Mouse (Mus musculus) midbrain, embryonic 14.5 days (tissue): ENCODE results near the gene Glb1l. TPM values are rescaled to one million over a fixed set of nuclear protein-coding genes. Genes with fewer than 3 reads are reported as not detected.
A peak's percentile ranks its signal among the peaks of the same experiment; 100 is the strongest.
"Not testable (repeated sequence)": the region's sequence is repeated elsewhere in the genome, so short reads cannot be mapped to it uniquely, and the experiment has no call there.

Experiments
- ATAC-seq: fragments of 200-750 bp; cut with Nextera tagmentation; 2 replicates; pipeline ENCODE4 v1.8.0; 2017; ENCODE audit warnings: moderate number of reproducible peaks, moderate library complexity; ENCODE audit not compliant: low FRiP score, low TSS enrichment
- DNase-seq: peaks from one replicate; pipeline ENCODE4 v3.0.0-alpha.2; 2015
- H3K27ac ChIP-seq: fragments of 300-500 bp; sonication (generic); replicated peaks from 2 replicates; pipeline ENCODE4 v1.5.1; 2014; ENCODE audit warnings: mild to moderate bottlenecking, low read depth, low read length, moderate library complexity
- H3K27me3 ChIP-seq: fragments of 300-500 bp; sonication (generic); 2 replicates; pipeline ENCODE4 v1.6.1; 2014; ENCODE audit warnings: low read length, control low read depth, mixed read lengths; ENCODE audit not compliant: control insufficient read depth, insufficient read depth
- H3K36me3 ChIP-seq: fragments of 300-500 bp; sonication (generic); 2 replicates; pipeline ENCODE4 v1.6.1; 2014; ENCODE audit warnings: low read length, control low read depth; ENCODE audit not compliant: control insufficient read depth, insufficient read depth
- H3K4me1 ChIP-seq: fragments of 300-500 bp; sonication (generic); 2 replicates; pipeline ENCODE4 v1.6.1; 2014; ENCODE audit warnings: mild to moderate bottlenecking, antibody characterized with exemption, low read length, control low read depth; ENCODE audit not compliant: control insufficient read depth, insufficient read depth
- H3K4me2 ChIP-seq: fragments of 300-500 bp; sonication (generic); 2 replicates; pipeline ENCODE4 v1.6.1; 2014; ENCODE audit warnings: mild to moderate bottlenecking, low read length, moderate library complexity
- H3K4me3 ChIP-seq: fragments of 300-500 bp; sonication (generic); replicated peaks from 2 replicates; pipeline ENCODE4 v1.5.1; 2014; ENCODE audit warnings: low read depth, low read length
- H3K9ac ChIP-seq: fragments of 300-500 bp; sonication (generic); replicated peaks from 2 replicates; pipeline ENCODE4 v1.6.1; 2014; ENCODE audit warnings: mild to moderate bottlenecking, low read length, moderate library complexity
- H3K9me3 ChIP-seq: fragments of 300-500 bp; sonication (generic); 2 replicates; pipeline ENCODE4 v1.6.1; 2016; ENCODE audit warnings: low read length, control low read depth, mixed read lengths; ENCODE audit not compliant: control insufficient read depth
- WGBS: fragments of 180-500 bp; shearing (Covaris S2); extraction: QIAGEN DNeasy Blood & Tissue Kit; methylation state at CpG from one replicate; pipeline ENCODE4 v1.1.7; 2014; 5-methylcytosine and 5-hydroxymethylcytosine counted together
- polyA plus RNA-seq: library from polyadenylated mRNA; unstranded; fragments of >200 nt; fragmentation: Nextera tagmentation; extraction: Ambion mirVana; gene quantifications from 2 replicates; pipeline ENCODE4 v1.2.1, GENCODE M21; 2014

The Glb1l gene
- polyA plus RNA-seq, 1 experiment from 2014 or later: 24.2 TPM

GRCm38 (mm10) chr1:75236117-75237050, 25.8 kb upstream of the Glb1l start, which contains the start of gene Dnajb2:
Gene Dnajb2 (plus strand): TSS chr1:75236406.
- Histone ChIP-seq H3K4me2 (peak within 1 kb of the TSS; percentile 94), H3K4me3 (peak within 1 kb of the TSS; percentile 68), H3K36me3 (peaks cover 14% of the 10 kb centered on the region), H3K27ac (peak within 1 kb of the TSS; percentile 85), H3K4me1 (peaks cover 8% of the 10 kb centered on the region; the same call in 1 of the 2 replicates), H3K9ac (peak within 1 kb of the TSS; percentile 86), H3K27me3 (no peaks in the 10 kb centered on the region), H3K9me3 (no peaks in the 10 kb centered on the region)
- under 1% methylated on average over 64 of the region's 64 CpGs for WGBS
- ATAC-seq (peak; percentile 88), DNase-seq (peak; percentile 83)

DNA sequence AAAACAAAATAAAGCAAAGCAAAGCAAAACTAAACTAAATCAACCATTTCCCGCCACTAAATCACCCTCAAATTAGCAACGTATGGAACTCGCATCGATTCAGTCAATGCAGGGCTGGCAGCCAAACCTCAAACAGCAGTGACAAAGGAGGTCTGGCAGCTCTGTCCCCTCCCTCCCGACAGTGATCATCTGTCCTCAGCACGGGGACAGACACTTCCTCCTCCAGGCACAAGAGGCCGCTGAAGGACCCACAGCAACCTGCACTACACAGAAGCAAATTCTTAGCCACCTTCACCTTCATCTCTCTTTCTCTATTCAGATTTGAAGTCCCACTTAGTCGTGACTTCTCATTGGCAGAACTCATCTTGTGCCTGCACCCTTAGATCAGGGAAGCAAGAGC, 24.0 kb upstream of the Glb1l start:
- Histone ChIP-seq H3K4me2 (peak overlapping the region; percentile 20; the same call in 1 of the 2 replicates), H3K36me3 (peaks cover 4% of the 10 kb centered on the region; the same call in 1 of the 2 replicates), H3K27me3 (no peaks in the 10 kb centered on the region), H3K4me3 (no peak overlapping the region), H3K9ac (no peak overlapping the region), H3K27ac (no peak overlapping the region), H3K4me1 (peaks cover 8% of the 10 kb centered on the region; the same call in 1 of the 2 replicates), H3K9me3 (no peaks in the 10 kb centered on the region)
- ATAC-seq: peak; percentile 79; the same call in 1 of the 2 replicates
- WGBS: under 1% methylated on average over 8 of the region's 8 CpGs
- peak; percentile 82 for DNase-seq

GRCm38 (mm10) chr1:75232489-75232888, 21.9 kb upstream of the Glb1l start:
- not testable (repeated sequence) for H3K9me3 ChIP-seq, H3K27me3 ChIP-seq, H3K9ac ChIP-seq, DNase-seq, H3K4me2 ChIP-seq, H3K27ac ChIP-seq, H3K36me3 ChIP-seq, H3K4me3 ChIP-seq, H3K4me1 ChIP-seq, ATAC-seq
- 72% methylated on average over 4 of the region's 4 CpGs for WGBS

GRCm38 (mm10) chr1:75231664-75232152, 21.1 kb upstream of the Glb1l start, which contains the start of gene A630095N17Rik:
Gene A630095N17Rik (minus strand): TSS chr1:75232102.
- Histone ChIP-seq H3K36me3 (no peaks in the 10 kb centered on the region), H3K4me2 (no peak within 1 kb of the TSS), H3K4me3 (no peak within 1 kb of the TSS), H3K4me1 (no peaks in the 10 kb centered on the region), H3K27ac (no peak within 1 kb of the TSS), H3K9ac (no peak within 1 kb of the TSS), H3K27me3 (no peaks in the 10 kb centered on the region), H3K9me3 (no peaks in the 10 kb centered on the region)
- 83% methylated on average over 5 of the region's 5 CpGs for WGBS
- ATAC-seq (no peak), DNase-seq (no peak)

DNA sequence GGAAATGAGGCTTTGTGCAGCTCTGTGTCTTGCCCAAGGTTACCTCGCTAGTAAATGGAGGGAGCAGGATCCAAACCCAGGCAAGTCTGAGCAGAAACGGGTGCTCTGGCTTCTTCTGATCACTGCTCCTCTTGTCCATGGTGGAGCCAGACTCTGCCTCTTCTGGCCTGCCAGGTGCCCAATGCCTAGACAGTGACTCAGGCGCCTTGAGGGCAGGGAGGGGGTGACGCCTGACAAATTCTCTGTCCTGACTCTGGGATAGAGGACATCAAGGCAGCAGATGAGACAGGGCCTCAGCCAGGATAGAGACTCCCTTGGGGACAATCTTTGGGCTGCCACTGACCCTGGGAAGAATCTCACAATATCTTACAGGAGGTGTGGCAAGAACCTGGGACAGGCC, 20.6 kb upstream of the Glb1l start:
- Histone ChIP-seq H3K9me3 (no peaks in the 10 kb centered on the region), H3K27ac (no peak overlapping the region), H3K36me3 (no peaks in the 10 kb centered on the region), H3K4me2 (no peak overlapping the region), H3K27me3 (no peaks in the 10 kb centered on the region), H3K4me3 (no peak overlapping the region), H3K9ac (no peak overlapping the region), H3K4me1 (no peaks in the 10 kb centered on the region)
- 78% methylated on average over 4 of the region's 4 CpGs for WGBS
- no peak for ATAC-seq
- no peak for DNase-seq

DNA sequence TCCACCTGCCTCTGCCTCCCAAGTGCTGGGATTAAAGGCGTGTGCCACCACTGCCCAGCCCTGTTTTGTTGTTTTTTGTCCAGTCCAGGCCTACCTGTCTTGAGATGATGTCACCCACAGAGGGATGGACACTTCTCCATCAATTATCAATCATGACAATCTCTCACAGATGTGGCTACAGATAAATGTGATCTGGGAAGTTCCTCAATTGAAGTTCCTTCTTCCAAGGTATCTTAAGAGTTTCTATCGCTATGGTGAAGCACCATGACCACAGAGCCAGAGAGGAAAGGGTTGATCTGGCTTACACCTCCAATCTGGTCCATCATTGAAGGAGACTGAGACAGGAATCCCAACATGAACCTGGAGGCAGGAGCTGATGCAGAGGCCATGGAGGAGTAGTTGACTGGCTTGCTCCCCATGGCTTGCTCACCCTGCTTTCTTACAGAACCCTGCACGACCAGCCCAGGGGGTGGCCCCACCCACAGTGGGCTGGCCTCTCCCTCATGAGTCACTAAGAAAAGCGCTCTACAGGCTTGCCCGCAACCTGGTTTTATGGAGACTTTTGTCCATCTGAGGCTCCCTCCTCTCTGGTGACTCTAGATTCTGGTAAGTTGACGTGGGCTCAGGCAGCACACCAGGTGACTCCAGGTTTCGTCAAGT, 19.9 kb upstream of the Glb1l start:
- Histone ChIP-seq H3K27ac (no peak overlapping the region), H3K4me2 (no peak overlapping the region), H3K9ac (no peak overlapping the region), H3K4me3 (no peak overlapping the region), H3K9me3 (no peaks in the 10 kb centered on the region), H3K36me3 (no peaks in the 10 kb centered on the region), H3K4me1 (no peaks in the 10 kb centered on the region), H3K27me3 (no peaks in the 10 kb centered on the region)
- DNase-seq: no peak
- ATAC-seq: no peak
- WGBS: 75% methylated on average over 7 of the region's 7 CpGs

DNA sequence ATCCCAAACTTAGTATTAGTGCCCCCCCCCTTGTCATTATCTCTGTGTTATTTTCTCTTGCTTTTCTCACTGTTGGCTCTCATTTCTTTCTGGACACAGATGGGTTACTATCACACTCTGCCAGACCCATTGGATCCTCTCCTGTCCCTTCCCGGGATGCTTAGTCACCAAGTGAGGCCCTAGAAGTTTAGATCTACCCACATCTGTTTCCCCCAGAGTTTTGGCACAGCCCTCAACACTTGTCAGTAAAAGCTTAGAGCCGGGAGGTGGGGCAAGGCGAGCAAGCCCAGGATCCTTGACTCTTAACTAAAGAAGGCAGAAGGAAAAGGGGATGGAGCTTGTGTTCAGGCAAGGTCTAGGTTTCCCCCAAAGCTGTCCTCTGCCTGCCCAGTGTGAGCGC, 18.5 kb upstream of the Glb1l start:
- Histone ChIP-seq H3K4me2 (no peak overlapping the region), H3K27ac (no peak overlapping the region), H3K9ac (no peak overlapping the region), H3K9me3 (no peaks in the 10 kb centered on the region), H3K27me3 (no peaks in the 10 kb centered on the region), H3K36me3 (no peaks in the 10 kb centered on the region), H3K4me3 (no peak overlapping the region), H3K4me1 (no peaks in the 10 kb centered on the region)
- DNase-seq: no peak
- no peak for ATAC-seq
- WGBS: 70% methylated on average over 4 of the region's 4 CpGs

GRCm38 (mm10) chr1:75227653-75228052, 17.0 kb upstream of the Glb1l start:
- Histone ChIP-seq H3K9me3 (no peaks in the 10 kb centered on the region), H3K4me2 (no peak overlapping the region), H3K36me3 (no peaks in the 10 kb centered on the region), H3K27ac (no peak overlapping the region), H3K4me3 (no peak overlapping the region), H3K27me3 (no peaks in the 10 kb centered on the region), H3K4me1 (no peaks in the 10 kb centered on the region), H3K9ac (no peak overlapping the region)
- WGBS: 74% methylated on average over 1 of the region's 1 CpGs
- no peak for ATAC-seq
- DNase-seq: no peak
